Mouse (Mus musculus): ENCODE measurements around the gene Rwdd1. TPM values are rescaled to one million over a fixed set of nuclear protein-coding genes. Genes with fewer than 3 reads are reported as not detected.
"Not testable (repeated sequence)": the region's sequence is repeated elsewhere in the genome, so short reads cannot be mapped to it uniquely, and the experiment has no call there.

Rwdd1 gene
- total RNA-seq (2021) = 88.3 and 95.6 TPM in 2 replicates
- long read RNA-seq, transcript Rwdd1-201 (7 exons, 1,090 nt) = major isoform, 53 of 61 reads
- long read RNA-seq, partial matches to known transcripts = 7 of 61 reads
- long read RNA-seq, other reads (novel, unspliced or antisense) = 1 of 61 reads

DNA sequence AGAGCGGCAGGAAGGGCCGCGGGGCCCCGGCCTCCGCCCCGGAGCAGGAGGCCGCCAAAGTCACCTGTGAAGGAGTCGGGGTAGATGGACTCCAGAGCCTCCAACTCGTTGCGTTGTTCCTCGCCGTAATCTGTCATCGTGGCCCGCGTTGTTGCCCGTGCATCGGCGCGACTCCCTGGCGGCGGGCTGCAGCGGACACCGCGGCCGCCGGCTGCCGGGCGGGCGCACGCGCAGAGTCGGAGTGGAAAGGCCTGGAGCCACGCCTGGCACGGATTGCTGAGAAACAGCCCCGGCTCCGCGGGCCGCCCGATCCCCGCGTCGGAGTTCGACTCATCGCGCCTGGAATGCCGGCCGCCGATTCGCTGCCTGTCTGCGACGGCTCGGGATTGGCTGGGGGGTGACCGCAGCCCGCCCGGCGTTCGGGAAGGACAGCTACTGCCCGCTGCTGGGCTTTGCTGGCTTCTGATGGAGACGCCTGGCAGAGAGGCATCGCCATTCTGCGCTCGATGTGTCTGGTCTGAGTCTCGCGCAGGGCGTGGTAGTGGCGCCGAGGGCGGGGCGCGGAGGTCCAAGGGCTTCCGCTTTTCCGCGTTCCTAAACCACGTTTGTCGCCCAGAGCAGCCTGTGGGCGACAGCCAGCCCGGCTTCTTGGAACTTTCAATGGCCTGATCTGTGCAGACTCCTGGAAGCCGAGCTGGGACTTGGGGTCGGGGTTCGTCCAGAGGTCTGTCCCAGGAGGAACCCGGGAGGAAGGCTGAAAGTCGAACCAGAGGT, at the start of gene Rwdd1:
Gene Rwdd1 (minus strand): TSS at position 323 of the 774 bp plus-strand sequence.
- DNase-seq = peak; percentile 97

DNA sequence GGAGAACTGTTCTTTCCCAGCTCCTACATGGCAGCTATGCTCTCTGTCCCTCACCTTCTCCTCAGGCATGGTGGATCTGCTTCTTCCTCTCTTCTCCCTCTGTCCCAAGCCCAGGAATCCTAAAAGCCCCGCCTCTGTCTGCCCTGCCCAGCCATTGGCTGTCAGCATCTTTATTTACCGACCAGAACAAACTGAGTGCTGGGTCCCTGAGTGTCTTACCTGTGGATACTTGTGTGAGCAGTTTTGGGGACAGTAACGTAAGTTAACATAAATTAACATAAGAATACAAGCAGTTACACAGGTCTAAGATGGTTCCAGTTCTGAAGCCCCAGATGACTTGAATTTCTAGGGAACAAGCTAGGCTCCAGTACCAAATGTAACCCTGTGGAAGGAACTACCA, 47.2 kb upstream of the Rwdd1 start:
- no peak for DNase-seq

DNA sequence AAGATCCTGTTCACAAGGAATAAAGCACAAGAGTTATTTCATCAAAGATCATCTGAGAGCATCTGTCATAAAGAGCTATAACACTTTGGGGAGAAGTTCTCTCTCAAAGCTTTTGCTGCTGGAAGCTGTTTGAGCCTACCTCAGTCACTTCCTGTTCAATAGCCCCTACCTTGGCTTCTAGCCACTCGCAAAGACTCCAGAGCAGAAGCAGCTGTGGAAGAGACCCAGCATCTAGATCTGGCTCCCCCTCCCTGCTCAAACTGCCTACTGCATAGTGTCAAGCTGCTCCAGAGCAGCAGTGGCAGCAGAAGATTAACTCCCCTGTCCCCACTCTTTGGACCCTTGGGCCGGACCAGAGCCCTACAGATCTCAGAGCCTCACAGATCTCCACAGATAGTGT, 34.6 kb upstream of the Rwdd1 start:
- DNase-seq = no peak

DNA sequence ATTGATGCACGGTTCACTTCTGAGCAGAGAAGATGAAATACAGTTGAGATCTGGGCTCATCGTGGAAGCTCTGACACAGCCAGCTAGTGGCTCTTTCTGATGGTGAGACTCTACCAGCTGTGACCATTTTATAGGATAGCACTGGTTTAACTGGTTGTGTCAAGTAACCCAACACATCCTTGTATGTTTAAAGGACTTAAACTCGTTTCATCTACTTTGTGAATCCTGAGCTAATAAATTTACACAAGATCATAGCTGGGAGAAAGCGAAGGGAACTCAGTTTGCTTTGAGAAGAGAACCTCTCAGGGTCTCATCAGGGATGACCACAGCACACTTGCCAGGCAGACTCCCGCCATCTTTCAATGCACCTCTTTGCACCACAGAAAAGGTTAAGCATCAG, 24.8 kb upstream of the Rwdd1 start, which contains the start of gene Calhm4:
Gene Calhm4 (minus strand): TSS at position 101 of the 400 bp plus-strand sequence.
- DNase-seq = no peak

DNA sequence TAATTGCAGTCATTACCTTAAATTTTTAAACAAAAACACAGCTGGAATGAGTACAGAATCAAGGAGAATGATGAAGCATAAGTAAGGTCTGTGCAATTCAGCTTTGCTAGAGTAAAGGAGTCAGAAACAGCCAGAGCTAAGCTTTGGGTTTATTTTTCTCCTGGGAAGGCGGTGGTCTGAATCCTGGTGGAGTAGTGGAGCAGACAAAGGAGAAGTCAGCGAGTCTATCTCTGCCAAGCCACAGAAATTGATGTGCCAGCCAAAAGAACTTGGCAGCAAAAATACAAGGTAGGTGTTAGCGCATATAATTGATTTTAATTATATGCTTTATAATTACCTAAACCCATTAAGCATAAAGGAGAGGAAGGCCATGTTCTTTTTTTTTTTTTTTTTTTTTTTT, 18.0 kb upstream of the Rwdd1 start, which contains the start of gene Trappc3l:
Gene Trappc3l (plus strand): TSS at position 197 of the 400 bp plus-strand sequence.
- no peak for DNase-seq

DNA sequence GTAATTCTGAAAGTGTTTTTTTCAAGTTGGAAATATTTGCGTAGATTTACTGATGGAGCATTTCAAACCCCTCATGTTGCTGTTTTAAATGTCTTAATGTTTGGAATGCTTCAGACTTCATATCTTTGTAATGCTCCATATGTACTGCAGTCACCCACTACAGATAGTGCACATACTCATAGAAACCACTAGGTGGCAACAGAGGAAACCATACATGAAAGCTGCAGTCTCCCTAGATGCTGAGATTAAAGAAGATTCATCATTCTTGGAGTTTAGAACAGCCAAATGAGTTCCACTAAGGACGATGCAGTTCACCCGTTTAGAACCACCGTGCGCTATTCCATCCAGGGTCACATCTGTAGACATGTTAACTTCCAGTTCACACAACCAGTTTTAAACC, 17.2 kb upstream of the Rwdd1 start:
- no peak for DNase-seq

DNA sequence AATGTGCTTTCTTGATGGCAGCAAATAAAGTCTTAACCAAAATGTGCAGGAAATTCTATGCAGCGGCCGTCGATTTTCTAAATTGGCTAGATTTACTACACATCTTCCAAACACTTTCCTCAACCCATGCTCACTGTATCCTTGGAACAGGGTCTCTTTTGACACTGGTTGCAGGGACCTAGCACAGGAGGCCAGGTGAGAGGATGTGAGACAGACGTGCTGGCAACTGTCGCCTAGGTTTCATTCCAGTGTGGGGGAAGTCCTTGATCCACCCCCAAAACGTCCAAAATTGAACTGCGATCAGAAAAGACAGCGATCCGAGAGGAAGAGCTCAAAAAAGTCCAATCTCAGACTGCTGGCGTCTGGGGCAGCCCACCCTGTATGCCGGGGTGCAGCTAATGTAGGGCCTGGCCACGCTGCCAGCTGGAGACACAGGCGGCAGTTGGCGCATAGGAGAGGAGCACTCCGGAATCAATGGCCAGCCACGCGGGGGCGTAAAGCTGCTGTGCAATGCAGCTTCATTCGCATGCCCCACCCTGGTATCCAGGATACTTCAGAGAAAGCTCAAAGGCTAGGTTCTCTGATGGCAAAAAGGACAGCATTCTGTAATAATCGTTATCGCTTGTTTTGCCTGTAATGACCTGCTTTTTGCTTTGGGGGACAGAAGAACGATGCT, 14.3 kb upstream of the Rwdd1 start:
- peak; percentile 82 for DNase-seq

DNA sequence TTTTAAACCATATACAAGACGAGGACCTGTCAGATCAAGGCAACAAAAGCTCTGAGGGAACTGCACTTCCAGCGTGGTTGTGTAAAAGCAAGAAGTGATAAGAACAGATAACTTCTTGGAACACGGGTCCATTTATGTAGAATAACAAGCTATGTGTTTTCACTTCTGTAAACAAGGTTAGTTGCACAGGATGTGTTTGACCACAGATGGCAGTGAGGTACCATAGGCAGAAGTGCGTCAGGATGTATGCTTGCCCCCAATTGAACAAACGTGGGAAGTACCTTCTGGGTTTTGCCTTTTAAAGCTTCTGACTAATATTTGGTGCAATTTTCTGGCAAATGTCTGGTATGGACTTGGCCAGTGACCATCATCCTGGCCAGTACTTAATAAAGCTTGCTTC, 10.9 kb upstream of the Rwdd1 start:
- DNase-seq = no peak

DNA sequence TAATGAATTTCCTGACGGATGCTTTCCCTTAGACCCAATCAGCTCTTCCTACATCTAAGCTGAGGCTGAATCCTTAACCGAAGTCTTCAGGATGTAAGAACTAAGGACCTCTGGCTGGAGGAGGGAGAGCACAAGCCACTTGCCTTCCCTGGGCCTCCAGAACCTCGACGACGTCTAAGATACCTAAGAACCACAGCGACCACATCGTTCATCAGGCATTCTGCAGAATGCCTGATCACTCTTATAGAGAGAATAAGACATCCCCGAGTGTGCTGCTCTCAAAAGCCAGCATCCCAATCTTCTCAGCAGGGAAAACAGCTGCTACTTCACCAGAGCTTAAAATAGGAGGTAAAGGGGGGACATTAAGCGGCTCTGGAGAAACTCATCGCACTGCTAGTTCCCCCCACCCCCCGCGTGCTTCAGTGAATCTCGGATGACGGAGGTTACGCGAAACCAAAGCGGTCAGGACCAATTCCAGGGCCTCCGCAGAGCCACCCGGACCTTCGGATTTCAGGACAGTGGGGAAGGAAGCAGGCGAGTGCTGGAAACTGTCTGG, 600 bp downstream of the Rwdd1 start:
- DNase-seq = peak; percentile 32

DNA sequence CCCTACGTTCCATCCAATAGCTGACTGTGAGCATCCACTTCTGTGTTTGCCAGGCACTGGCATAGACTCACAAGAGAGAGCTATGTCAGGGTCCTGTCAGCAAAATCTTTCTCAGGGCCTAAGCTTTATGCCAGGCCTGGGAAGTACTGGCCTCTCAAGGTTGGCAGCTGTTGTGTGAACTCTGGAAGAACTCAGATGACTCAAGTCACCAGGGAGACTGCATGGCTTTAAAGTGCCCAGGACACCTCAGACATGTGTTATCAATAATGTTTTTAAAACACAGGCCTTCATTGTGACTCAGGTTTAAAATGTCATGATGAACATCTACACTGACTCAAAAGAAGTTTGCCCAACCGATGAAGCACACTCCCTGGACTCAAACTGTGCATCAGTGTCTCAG, 6.2 kb downstream of the Rwdd1 start:
- peak; percentile 6 for DNase-seq

DNA sequence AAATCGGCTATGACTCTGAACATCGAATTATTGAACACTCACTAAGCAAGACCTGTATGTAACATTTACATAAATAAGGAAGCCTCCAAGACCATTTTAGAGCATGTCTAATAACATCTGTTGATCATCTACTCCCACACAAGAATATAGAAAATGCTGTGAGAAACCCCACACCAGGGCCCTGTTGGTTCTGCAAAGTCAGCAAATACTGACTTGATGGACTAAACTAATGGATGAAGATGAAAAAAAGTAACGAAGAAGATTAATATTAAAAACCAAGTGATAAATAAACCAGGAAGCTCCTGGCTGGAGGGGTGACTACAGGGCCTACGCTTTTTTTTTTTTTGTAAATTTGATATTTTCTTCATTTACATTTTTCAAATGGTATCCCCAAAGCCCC, 6.8 kb downstream of the Rwdd1 start:
- DNase-seq = no peak

DNA sequence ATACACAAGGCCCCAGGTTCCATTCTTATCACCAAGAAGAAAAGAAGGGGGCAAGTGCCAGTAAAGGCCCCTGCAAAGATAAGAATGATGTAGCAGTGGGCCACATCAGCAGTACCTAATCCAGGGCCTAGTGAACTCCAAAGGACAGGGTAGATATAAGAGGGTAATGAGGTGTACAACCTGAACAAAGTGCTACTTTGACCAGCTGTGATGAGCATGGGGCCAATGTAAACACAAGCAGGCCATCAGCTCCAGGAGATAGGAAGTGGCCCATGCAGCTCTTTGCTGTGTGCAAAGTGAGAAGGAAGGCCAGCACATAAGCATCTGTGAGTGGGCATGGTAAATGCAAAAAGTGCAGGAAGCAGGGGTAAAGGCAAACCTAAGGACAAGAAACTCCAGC, 21.0 kb downstream of the Rwdd1 start:
- DNase-seq = no peak

DNA sequence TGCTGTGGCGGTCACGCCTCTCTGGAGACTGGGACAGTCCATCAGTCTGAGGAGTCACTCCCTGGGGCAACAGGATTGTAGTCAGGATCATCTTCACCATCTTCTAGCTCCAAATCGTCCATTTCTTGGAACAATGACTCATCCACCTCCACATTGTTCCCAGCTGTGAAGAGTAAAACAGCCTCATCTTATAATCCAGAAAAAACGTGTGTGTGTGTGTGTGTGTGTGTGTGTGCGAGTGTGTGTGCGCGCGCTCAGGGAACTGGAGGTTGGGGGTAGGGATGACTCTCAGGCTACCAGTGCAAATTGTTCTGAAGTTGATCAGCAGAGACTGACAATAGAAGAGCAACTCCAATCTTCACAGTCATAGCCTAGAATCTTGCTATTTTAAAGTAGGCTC, 22.7 kb downstream of the Rwdd1 start:
- DNase-seq = not testable (repeated sequence)

DNA sequence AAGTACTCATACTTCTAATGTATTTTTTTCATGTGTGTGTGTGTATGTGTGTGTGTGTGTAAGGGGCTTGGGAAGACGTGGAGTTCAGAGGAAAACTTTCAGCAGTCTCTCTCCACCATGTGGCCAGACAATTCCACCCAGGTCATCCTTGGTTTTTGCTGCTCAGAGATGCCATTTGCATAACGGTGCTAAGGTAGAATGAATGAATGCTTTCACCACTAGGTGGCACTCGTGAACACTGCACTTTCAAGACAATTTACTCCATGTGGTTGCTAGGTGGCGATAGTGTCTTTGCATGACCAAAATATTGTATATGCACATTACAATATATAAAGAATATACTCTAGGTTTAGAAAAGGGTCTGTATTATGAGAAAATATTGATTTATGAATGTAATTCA, 32.7 kb downstream of the Rwdd1 start:
- DNase-seq = peak; percentile 23

DNA sequence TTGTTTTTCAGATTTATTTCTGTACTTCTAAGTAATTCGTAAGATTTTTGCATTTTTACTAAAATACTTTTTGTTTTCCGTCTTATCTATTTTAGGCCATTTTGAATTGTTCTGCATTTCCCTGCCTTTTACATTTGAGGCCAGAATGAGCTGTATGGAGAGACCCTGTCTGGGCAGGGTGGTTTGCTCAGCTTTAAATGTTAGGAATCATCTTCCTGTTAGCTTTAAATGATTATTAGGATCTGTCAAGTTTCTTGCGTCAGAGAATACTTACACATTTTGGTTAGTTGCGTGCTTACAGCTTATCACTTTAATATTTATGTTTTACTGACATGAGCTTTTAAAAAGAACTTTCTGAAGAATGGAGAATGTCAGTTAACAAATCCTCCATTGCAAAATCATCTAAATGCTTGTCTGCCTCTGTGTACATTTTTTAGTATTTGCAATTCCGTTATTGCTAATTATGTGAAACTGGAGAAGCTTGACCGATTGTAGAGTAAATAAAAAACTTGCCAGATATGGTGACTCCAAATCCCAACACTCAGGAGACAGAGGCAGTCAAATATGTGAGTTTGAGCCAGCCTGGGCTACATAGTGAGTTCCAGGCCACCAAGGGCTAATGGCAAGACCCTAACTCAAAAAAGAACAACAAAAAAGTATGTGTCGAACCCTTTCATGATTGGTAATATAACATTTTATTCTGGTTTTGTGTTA, 44.5 kb downstream of the Rwdd1 start:
- DNase-seq = no peak

DNA sequence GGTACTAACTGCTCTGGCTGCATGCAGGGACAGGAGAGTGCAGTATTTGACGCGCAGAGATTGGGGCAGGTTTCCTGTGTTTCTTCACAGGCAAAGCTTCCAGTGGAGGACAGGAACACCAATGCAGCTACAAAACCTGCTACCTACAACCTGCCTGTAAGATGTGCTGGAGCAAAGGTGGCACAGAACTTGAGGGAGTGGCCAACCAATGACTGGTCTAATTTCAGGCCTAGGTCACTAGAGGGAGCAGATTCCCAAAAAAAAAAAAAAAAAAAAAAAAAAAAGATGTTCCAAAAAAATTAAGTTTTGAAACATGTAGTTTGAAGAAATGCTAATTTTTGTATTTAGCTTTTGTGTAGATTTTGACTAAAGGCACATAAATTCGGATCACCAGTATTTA, 66.9 kb downstream of the Rwdd1 start:
- no peak for DNase-seq

DNA sequence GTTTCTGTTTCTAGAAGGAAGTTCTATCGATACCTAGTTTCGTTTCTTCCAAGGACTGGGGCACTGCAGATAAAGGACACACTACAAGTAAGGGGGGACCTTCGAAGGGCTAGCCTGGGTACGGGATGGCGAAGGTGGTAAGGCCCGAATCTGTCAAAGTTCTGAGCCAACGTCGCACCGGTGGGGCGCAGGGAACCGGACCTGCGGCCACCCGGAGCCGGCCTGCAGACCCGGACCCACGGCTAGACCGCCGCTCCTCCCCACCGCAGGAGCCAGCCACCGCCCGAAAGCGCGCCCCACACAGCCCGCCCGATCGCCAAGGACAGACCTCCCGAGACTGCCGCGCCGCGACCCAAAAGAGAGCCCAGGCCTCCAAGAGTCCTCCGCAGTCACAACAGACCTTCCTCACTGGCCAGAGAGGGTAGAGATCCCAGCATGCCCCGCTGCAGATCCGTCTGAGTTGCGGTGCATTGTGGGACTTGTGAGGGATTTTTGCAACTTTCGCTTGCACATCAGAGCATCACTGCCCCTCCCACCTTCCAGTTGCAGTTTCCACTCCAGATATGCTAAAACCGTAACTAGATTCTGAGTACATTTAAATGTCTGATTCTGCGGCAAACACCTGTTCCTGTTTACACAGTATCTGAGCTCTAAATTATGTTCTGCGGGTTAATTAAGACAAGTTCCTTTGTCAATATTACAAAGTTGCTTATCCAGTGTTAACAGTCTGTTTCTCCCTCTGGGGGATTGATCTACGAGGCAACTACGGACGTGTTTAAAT, 68.4 kb downstream of the Rwdd1 start, which contains the start of gene Zup1:
Gene Zup1 (minus strand): TSS at position 467 of the 781 bp plus-strand sequence.
- DNase-seq = peak; percentile 79

All from adrenal gland, postnatal 25 days (tissue).